Mouse (Mus musculus) G1E (cell line): ENCODE measurements around the gene Tardbp.

Experiments
- CTCF ChIP-seq: IDR thresholded peaks from 2 replicates; pipeline ENCODE4 v1.5.1; 2012; ENCODE audit warnings: low read depth, low read length, inconsistent platforms, mixed read lengths
- GATA1 ChIP-seq: IDR thresholded peaks from 2 replicates; pipeline ENCODE4 v1.6.1; 2012; ENCODE audit warnings: borderline replicate concordance, low read length, inconsistent platforms, mixed read lengths
- GATA2 ChIP-seq: IDR thresholded peaks from 2 replicates; pipeline ENCODE4 v1.6.1; 2012; ENCODE audit warnings: low read depth, low read length, inconsistent platforms, borderline replicate concordance

GRCm38 (mm10) chr4:148581422-148581821 is 45.4 kb downstream of the Tardbp start:
- TF ChIP-seq CTCF: no peak
- TF ChIP-seq GATA2: no peak
- no peak for TF ChIP-seq GATA1
